Mouse (Mus musculus) lung, postnatal 10 days (tissue): ENCODE results near the gene Slc2a9.

ENCODE experiments used
- DNase-seq: peaks from one replicate; pipeline ENCODE4 v3.0.0; 2021

Slc2a9 gene

DNA sequence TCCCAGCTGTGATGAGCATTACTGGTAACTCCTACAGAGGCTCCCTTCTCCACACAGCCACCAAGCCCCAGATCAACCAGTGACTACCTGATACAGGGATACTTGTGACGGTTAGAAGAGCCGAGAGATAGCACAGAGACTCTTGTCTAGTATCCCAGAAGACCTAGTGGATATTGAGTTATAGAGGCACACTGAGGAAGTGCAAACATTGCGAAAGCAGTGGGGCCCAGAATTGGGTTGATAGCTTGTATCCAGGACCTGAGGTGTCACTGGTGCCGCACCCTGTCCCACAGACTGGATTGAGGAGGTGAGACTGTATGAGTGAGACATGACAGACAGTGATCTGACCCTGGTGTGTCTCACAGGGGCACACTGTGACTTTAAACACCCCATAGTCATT, at the start of gene Slc2a9:
Gene Slc2a9, minus strand, starts transcription at position 152 of the 400 bp plus-strand sequence.
- no peak for DNase-seq

DNA sequence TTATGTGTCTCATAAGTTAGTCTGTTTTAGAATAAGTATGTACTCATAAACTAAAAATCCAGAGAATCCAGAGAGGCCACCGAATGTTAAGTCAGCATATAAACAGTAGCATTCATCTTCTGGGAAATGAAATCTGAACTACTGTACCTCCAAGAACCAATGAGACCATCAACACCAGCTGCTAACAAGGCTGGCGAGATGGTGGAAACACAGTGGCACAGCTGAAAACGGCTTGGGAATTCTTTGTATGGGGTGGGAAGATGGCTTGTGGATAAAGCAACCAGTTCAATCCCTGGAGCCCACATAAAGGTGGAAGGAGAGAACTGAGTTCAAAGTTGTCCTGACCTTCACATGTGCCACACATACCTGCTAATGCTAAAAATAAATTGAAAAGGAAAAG, 49.7 kb upstream of the Slc2a9 start:
- no peak for DNase-seq

- no peak for DNase-seq
These were observed 47.4 kb upstream of the Slc2a9 start for GRCm38 (mm10) chr5:38550221-38550768.

DNA sequence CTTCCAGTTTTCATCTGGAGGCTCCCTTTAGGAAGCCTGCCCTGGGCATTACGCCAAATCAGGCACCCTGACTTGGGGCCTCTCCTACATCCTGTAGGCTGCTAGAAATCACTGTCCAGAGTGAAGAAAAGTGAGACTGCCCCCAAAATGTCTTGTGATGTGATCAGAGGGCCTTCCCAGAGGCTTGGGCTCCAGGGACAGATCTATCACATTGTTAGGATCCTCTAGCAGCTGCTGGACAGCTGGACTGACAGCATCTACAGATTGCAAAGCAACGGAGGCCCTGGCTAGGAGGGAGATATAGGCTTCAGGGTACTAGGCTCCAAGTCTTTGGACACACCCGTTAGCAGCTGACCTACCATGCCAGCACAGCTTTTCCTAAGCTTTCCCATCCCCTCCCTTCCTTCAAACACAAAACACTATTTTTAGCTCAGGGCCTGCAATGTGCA, 46.5 kb upstream of the Slc2a9 start:
- peak; percentile 58 for DNase-seq

GRCm38 (mm10) chr5:38547375-38547774, 44.4 kb upstream of the Slc2a9 start:
- peak; percentile 14 for DNase-seq

DNA sequence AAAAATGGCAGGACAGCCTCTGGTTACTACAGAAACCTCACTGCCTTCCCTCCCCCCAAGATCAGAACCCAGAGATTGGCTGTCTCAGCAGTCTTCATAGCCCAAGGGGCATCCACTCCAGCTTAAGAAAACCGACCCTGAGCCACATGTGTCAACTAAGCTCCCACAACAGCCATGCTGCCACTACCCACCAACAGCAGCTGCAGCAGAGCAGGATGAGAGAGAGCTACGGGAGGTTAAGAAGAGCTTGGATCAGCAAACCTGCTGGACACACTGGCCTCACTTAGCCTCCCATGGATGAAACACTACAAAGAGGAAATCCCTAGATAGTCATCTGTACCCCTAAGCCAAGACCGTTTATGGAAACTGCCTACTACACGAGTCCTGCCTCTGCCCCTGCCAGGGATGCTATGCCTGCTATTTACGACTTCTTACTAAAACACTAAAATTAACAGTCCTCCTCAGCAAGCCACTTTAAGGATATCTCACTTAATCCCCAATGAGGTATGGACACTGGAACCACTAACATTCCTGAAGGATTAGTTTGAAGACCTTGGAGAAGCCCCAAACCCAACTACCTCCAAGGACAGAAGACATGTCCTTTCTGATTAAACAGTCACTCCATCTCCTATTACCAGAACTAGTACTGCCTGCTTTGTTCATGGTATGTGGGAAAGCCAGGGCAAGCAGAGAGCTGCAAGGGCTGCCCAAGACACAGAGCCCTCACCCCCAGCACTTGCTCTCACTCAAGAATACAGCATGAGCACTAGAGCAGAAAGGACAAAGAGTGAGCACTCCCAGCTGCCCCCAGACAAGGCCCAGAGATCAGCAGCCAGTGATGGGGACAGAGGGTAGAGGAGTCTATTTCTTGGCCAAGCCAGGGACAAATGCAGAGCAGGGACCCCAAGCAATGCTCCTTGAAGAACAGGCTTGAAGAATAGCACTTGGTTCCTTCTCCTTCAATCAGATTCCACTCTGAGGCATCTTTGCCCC, 41.8 kb upstream of the Slc2a9 start:
- DNase-seq = no peak

DNA sequence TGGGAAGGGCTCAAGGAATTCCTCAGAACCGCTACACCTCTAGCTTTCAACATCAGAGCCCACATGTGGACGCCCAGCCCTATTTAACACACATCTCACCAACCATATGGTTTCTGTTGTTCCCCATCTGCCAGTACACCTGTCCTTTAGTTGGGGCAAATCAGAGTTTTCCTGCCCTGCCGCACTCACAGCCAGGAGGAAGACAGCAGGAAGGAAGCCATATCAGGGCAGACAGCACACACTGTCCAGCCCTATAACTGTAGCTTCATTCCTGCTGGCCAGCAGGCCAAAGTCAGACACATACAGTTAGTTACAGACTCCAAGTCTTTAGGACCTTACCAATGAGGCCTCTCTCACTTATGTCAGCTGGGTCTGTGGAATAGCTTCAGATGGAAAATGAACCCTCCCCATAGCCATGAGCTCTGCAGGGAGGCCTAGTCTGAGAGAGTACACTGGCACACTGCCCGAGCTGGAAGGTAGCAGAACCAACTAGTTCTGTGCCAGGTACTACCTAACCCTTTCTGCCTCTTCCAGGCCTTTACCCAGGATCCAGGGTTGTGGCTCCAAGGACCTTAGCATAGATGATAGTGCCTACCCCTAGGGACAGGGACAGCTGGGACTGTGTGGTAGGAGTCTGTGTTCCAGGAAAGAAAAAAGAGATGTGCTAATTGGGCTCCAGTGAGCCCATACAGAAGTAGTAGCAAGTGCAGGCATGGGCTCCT, 40.7 kb upstream of the Slc2a9 start:
- DNase-seq = no peak

- no peak for DNase-seq
These were observed 38.8 kb upstream of the Slc2a9 start for GRCm38 (mm10) chr5:38541728-38542127.

GRCm38 (mm10) chr5:38540898-38541297, 38.0 kb upstream of the Slc2a9 start:
- DNase-seq = no peak

DNA sequence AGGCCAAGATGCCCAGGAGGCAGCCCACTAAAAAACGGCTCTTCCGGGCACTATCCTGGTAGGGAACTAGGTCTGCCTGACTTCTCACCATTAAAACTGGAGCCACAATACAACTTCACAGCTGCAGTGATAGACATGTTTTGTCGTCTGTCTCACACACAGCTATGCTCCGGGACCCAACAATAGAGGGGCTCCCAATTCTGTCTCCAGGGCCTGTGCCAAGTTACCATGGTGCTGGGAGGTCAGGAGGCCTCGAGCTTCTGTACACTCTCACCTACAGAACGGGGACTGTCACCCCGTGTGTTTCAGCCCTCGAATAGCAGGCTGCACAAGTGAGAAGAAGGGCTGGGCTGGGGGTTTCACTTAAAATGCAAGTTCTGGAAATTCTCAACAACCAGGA, 35.6 kb upstream of the Slc2a9 start:
- DNase-seq = no peak

- DNase-seq = no peak
These were observed 34.9 kb upstream of the Slc2a9 start for GRCm38 (mm10) chr5:38537845-38538244.

DNA sequence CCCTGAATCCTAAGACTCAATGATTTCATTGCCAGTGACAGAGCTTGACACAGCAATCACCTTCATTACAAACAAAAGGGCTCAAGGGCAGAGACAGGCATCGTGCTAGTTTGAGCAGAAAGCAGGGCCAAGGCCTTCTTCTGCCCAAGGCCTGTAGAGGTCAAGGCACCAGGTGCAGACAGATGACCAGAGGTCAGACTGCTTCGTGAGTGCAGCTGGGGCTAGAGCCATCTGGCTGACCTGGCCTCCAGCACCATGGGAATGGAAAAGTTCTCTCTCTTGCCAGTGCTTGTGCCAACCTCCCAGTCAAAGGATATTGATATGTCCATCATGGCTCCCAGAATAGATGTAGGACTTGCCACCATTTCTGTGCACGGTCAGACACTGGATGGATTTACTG, 33.9 kb upstream of the Slc2a9 start:
- DNase-seq = no peak

DNA sequence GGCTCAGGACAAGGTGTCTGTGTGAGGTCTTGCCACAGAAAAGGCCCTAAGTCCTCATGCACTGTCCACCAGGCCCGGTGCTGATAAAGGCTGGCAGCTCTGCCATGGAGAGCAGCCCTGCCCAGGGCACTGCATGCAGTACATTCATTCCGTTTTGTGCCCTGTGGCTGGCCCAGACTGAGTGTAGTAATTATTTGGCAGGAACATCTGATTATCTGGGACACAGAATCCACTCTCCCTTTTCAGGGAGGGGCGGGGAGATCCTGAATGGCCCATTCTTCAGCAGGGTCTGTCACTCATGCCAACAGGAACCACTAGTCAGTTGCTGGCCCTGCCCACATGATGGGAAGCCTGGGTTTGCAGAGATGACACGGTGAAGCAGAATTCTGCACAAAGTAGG, 29.1 kb upstream of the Slc2a9 start:
- DNase-seq = no peak

- peak; percentile 7 for DNase-seq
These were observed 26.9 kb upstream of the Slc2a9 start for GRCm38 (mm10) chr5:38529724-38530428.

DNA sequence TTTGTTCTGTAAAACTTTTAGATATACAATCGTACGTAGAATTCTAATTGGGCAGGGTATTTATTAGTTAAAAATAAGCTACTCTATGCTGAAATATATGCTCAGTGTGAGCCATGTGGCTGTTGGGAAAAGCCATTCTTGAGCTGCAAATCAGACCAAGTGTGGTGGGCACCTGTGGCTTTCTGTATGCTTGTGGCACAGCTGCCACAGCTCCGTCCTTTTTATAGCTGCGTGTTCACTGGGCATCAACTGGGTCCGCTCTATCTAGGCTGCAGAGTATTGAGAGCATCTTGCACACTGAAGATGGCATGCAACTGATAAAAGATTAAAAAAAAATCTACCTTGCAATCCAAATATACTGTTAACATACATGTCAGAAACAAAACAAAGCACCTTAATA, 20.0 kb upstream of the Slc2a9 start:
- DNase-seq = no peak

GRCm38 (mm10) chr5:38520838-38521237, 17.9 kb upstream of the Slc2a9 start:
- no peak for DNase-seq

- DNase-seq = peak; percentile 45
These were observed 13.3 kb upstream of the Slc2a9 start for GRCm38 (mm10) chr5:38516267-38516666.

DNA sequence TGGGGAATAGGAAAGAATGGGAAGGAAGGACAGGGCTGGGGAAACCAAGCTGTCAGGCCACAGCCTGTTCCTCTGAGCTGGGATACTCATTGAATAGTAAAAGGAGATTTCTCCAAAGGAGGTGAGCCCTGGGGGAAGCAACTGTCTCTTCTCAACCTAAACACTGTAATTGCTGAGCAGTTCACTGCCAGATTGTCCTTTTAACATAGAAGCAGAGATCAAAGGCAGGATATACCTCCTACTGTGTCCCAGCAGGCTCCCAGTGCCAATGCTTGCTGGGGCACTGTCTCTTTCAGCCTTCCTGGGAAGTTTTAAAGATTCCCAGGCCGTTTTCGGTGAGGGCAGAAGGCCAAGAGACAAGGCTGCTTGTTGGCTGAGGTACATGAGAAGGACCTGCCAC, 10.0 kb upstream of the Slc2a9 start:
- DNase-seq = no peak

GRCm38 (mm10) chr5:38509568-38509967, 6.6 kb upstream of the Slc2a9 start:
- no peak for DNase-seq

GRCm38 (mm10) chr5:38505435-38505765, 2.5 kb upstream of the Slc2a9 start:
- DNase-seq = no peak

- no peak for DNase-seq
These were observed 1.9 kb upstream of the Slc2a9 start for GRCm38 (mm10) chr5:38504747-38505434.

DNA sequence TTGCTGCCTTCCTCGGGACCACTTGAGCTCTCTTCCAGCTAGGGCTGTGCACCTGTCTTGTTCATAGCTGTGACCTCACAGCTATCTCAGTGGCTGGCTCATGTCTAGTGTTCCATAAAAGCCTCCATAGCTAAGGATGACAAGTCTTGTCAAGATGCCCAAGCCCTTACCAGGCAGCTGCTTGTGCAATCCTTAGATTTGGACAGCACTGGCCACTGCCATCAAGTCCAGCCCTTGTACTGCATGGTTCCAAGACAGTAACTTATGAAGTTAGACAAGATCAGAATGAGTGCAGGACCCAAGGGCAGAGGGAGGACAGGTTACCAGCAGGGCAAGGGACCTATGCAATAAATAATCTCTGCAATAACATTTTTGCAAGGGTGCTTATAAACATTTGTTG, 1.2 kb upstream of the Slc2a9 start:
- DNase-seq = no peak
